Mouse (Mus musculus): ENCODE measurements around the gene Gm17124.
"Not testable (repeated sequence)": the region's sequence is repeated elsewhere in the genome, so short reads cannot be mapped to it uniquely, and the experiment has no call there.

Gene Gm17124

DNA sequence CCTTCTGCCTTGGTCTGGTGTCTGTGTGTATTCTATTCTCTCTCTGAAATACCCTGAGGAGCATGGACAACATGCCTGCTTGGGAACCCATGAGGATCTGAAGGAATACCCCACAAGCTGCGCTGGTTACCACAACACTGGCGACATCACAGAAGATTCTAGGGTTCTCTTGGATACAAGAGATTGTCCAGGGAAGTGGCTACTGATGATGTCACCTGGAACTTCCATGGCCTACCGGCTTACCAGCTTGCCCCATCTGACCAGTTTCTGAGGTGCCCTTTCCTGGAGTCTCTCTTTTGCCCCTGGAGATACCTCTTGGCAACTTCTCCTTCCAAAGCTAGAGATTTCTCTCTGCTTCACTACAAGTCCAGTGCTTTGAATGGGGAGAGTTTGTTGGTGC, at the start of gene Gm17124:
Gene Gm17124, minus strand, starts transcription at position 101 of the 400 bp plus-strand sequence.
- DNase-seq (ENCODE audit: low spot score in 2 of 2) = not testable (repeated sequence)

GRCm38 (mm10) chr14:42641817-42642216, 42.1 kb upstream of the Gm17124 start, which contains the start of gene Gm3633:
Gene Gm3633, minus strand, starts transcription at chr14:42641917.
- not testable (repeated sequence) for DNase-seq (ENCODE audit: low spot score in 2 of 2)
